Mouse (Mus musculus) liver, embryonic 14.5 days (tissue): ENCODE measurements around the gene Tpst2. TPM values are rescaled to one million over a fixed set of nuclear protein-coding genes. Genes with fewer than 3 reads are reported as not detected.

ENCODE experiments used
- ATAC-seq: fragments of 200-750 bp; cut with Nextera tagmentation; 2 replicates; pipeline ENCODE4 v1.8.0; 2017; ENCODE audit warnings: moderate number of reproducible peaks, mild to moderate bottlenecking, moderate library complexity; ENCODE audit not compliant: insufficient read depth
- DNase-seq, 3 experiments: peaks; one replicate each; pipeline ENCODE4 v3.0.0-alpha.2; 2012 to 2013; ENCODE audit warnings: low read depth in 3 of 3, low spot score in 3 of 3
- H3K27ac ChIP-seq: fragments of 300-500 bp; sonication (generic); 2 replicates; pipeline ENCODE4 v1.5.1; 2014; ENCODE audit warnings: moderate library complexity, mild to moderate bottlenecking, control low read depth, inconsistent platforms
- H3K27me3 ChIP-seq: fragments of 300-500 bp; sonication (generic); 2 replicates; pipeline ENCODE4 v1.6.1; 2014; ENCODE audit warnings: mild to moderate bottlenecking, low read length, moderate library complexity; ENCODE audit not compliant: control insufficient read depth, insufficient read depth
- H3K36me3 ChIP-seq: fragments of 300-500 bp; sonication (generic); replicated peaks from 2 replicates; pipeline ENCODE4 v1.6.1; 2014; ENCODE audit warnings: low read depth; ENCODE audit not compliant: control insufficient read depth, insufficient read depth
- H3K4me1 ChIP-seq, 2 experiments: fragments of 200-500 bp in 1 of 2; fragments of 300-500 bp in 1 of 2; sonication (generic) in 1 of 2; replicated peaks; 2 replicates each; pipeline ENCODE4 v1.6.1; 2012 to 2014; ENCODE audit warnings: antibody characterized with exemption in 1 of 2, inconsistent platforms in 1 of 2, low read length in 1 of 2; ENCODE audit not compliant: control insufficient read depth in 2 of 2, insufficient read depth in 2 of 2
- H3K4me2 ChIP-seq: fragments of 300-500 bp; sonication (generic); 2 replicates; pipeline ENCODE4 v1.6.1; 2014; ENCODE audit warnings: low read depth, mild to moderate bottlenecking, control low read depth, moderate library complexity
- H3K4me3 ChIP-seq, 2 experiments: fragments of 200-500 bp in 1 of 2; fragments of 300-500 bp in 1 of 2; sonication (generic) in 1 of 2; 2 replicates each; pipeline ENCODE4 v1.5.1; 2012 to 2014; ENCODE audit warnings: low read depth in 2 of 2, low read length in 2 of 2, mild to moderate bottlenecking in 2 of 2, control low read depth in 1 of 2, inconsistent platforms in 1 of 2, moderate library complexity in 1 of 2; ENCODE audit not compliant: insufficient read depth in 1 of 2
- H3K9ac ChIP-seq: fragments of 300-500 bp; sonication (generic); replicated peaks from 2 replicates; pipeline ENCODE4 v1.6.1; 2014; ENCODE audit warnings: mild to moderate bottlenecking, control low read depth, moderate library complexity
- H3K9me3 ChIP-seq: fragments of 300-500 bp; sonication (generic); 2 replicates; pipeline ENCODE4 v1.6.1; 2016; ENCODE audit warnings: low read length, mixed read lengths; ENCODE audit not compliant: control insufficient read depth
- CTCF ChIP-seq: IDR thresholded peaks from 2 replicates; pipeline ENCODE4 v1.5.1; 2016; ENCODE audit warnings: antibody characterized with exemption, low read depth, control low read depth
- EP300 ChIP-seq: IDR thresholded peaks from 2 replicates; pipeline ENCODE4 v1.6.1; 2016; ENCODE audit warnings: antibody characterized with exemption, low read depth
- WGBS: fragments of 180-500 bp; shearing (Covaris S2); extraction: QIAGEN DNeasy Blood & Tissue Kit; methylation state at CpG from one replicate; pipeline ENCODE4 v1.1.7; 2014; ENCODE audit not compliant: insufficient replicate concordance; 5-methylcytosine and 5-hydroxymethylcytosine counted together
- polyA plus RNA-seq, 2 experiments: library from polyadenylated mRNA; depleted of rRNA in 1 of 2; stranded (reverse) in 1 of 2; unstranded in 1 of 2; fragments of >200 nt; fragmentation: Nextera tagmentation in 1 of 2; extraction: Ambion mirVana in 1 of 2; gene quantifications; 2 replicates each; pipeline versions ENCODE4 v1.2.1 to v1.2.3; 2012 to 2014

Gene Tpst2
- polyA plus RNA-seq, 2 experiments, result 17.2 to 30.9 TPM

DNA sequence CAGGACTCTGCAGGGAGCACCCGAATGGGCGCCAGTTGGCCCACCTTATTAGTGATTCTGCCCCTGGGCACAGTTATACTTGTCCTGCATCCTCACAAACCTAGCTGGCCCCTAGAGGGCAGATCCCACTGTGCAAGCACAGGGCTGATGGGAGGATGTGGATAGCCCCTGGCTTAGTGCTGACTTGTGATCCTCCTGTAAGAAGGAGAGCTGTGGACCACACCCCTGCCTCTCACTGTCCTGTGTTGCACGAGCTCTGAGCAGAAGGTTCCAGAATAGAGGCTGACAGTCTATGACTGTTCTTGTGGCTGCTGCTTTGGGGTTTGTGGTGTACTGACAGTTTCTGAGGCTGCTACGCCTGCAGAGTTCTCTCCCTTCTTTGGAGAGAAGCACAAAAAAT is 25.2 kb downstream of the Tpst2 start:
- WGBS, result 63% methylated on average over 4 of the region's 4 CpGs
- H3K27ac ChIP-seq, result no peak overlapping the region; the same call in 1 of the 2 replicates
- no peak overlapping the region for H3K4me3 ChIP-seq
- DNase-seq (no peak), ATAC-seq (no peak)
- peaks cover 7 to 36% of the 10 kb centered on the region in 2 experiments for H3K4me1 ChIP-seq
- no peaks in the 10 kb centered on the region for H3K9me3 ChIP-seq
- H3K9ac ChIP-seq, result no peak overlapping the region
- no peaks in the 10 kb centered on the region for H3K27me3 ChIP-seq
- no peak overlapping the region for H3K4me2 ChIP-seq
- TF ChIP-seq EP300 (no peak), CTCF (peak; percentile 34; the same call in 1 of the 2 replicates)
- no peaks in the 10 kb centered on the region for H3K36me3 ChIP-seq

DNA sequence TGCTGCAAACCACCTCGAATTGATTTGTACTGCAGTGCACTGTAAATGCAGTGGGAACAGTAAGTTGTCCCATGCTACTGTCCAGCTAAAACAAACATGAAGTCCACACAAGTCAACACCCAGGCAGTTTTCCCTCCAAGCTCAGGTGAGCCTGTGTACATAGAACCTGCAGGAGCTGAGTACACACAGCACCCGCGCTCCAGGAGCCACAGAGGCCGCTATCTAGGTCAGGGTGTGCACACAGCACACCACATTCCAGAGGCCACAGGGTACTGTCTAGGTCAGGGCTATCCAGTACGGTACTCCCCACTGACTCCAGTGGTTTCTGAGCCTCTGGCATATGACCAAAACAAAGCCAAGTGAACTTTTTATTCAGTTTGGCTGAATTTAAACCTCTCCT is 25.8 kb downstream of the Tpst2 start:
- H3K4me1 ChIP-seq, result peaks cover 3 to 29% of the 10 kb centered on the region in 2 experiments

DNA sequence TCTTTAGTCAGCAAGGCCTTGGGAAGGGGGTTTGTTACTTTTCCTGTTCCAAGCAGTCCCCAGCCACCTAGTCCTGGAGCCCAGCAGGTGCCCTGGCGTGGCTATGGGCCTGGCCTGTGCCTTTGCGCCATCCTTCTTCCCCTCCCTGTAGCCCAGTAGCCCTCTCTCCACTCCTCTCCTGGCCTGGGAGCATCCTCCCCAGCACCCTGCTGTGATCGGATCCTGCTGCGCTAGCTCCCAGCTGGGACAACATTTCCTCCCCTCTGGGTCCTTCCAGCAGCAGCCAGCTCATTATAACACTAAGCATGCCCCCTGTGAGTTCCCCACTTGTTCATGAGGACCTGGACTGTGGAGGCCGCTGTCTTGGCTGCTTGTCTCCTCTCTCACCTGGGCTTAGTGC is 29.4 kb downstream of the Tpst2 start:
- Histone ChIP-seq H3K9ac (no peak overlapping the region), H3K4me2 (no peak overlapping the region), H3K36me3 (peaks cover 15% of the 10 kb centered on the region), H3K27me3 (no peaks in the 10 kb centered on the region), H3K4me3 (no peak overlapping the region), H3K4me1 (peaks cover 0 to 5% of the 10 kb centered on the region in 2 experiments; a peak in 1 of 4 replicates), H3K9me3 (no peaks in the 10 kb centered on the region), H3K27ac (no peak overlapping the region)
- TF ChIP-seq CTCF (no peak), EP300 (no peak)
- WGBS, result 90% methylated on average over 5 of the region's 5 CpGs
- ATAC-seq, result no peak
- DNase-seq, result no peak

More for the DNA sequence above, 25.8 kb downstream of the Tpst2 start:
- ATAC-seq (peak; percentile 81), DNase-seq (peak in 1 of 3 experiments; percentile 20)
- Histone ChIP-seq H3K36me3 (no peaks in the 10 kb centered on the region), H3K4me3 (no peak overlapping the region), H3K9ac (no peak overlapping the region), H3K27ac (no peak overlapping the region), H3K4me2 (no peak overlapping the region), H3K27me3 (no peaks in the 10 kb centered on the region), H3K9me3 (no peaks in the 10 kb centered on the region)
- TF ChIP-seq EP300 (no peak), CTCF (no peak)
- WGBS, result 72% methylated on average over 5 of the region's 5 CpGs

DNA sequence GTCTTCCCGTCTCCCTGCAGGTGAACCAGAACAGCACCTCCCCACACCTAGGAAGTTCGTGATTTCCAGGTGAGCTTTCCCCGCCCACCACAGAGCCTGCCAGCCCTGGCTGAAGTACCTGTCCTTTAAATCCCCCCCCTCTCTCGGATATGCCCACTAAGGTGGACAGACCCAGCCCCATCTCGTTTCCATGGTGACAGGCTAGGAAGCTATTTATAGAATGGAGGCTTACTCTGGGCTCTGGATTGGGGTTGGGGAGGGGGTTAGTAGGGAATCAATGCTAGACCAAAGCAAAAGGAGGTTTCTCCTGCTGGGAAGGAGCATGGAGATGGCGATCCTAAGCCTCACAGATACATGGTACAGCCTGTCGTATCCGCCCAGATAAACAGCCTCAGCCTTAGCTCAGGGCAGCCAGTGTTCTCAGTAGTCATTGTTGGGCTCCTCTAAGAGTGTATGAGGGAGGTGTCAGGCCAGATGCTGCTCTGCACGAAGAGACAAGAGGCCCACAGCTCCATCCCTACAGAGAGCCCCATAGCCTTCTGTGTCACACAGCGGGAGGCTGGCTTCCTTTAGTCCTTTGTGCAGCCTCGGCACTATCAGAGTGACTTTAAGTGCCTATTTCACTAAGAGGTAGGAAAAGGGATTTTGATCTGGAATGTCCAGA is 36.9 kb downstream of the Tpst2 start:
- H3K9ac ChIP-seq, result no peak overlapping the region
- H3K27ac ChIP-seq, result no peak overlapping the region
- peaks cover 10% of the 10 kb centered on the region for H3K36me3 ChIP-seq
- H3K4me1 ChIP-seq, result no peaks in the 10 kb centered on the region
- no peak for ATAC-seq
- no peak overlapping the region for H3K4me2 ChIP-seq
- no peak for DNase-seq
- no peaks in the 10 kb centered on the region for H3K27me3 ChIP-seq
- 73% methylated on average over 11 of the region's 11 CpGs for WGBS
- no peaks in the 10 kb centered on the region for H3K9me3 ChIP-seq
- H3K4me3 ChIP-seq, result no peak overlapping the region
- TF ChIP-seq CTCF (no peak), EP300 (no peak)

DNA sequence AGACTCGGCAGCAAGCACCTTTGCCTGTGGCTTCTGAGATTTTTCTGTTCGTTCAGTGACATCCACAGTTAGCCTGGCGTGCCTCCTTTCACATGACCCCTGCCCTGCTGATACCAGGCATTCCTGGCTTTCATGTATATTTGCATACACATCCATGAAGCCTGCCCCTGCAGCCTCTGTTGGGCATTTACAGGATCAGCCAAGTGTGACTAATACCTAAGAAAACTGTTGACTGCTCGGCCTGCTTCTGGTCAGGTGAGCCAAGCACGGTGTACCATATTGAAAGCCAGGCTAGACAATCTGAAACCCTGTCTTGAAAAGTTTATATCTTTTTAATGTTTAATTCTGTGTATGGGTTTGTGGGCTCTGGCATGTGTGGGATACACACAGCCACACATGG is 40.0 kb downstream of the Tpst2 start:
- H3K27ac ChIP-seq, result no peak overlapping the region

More for the DNA sequence above, 40.0 kb downstream of the Tpst2 start:
- DNase-seq (no peak), ATAC-seq (no peak)
- no peak overlapping the region for H3K9ac ChIP-seq
- no peaks in the 10 kb centered on the region for H3K27me3 ChIP-seq
- H3K9me3 ChIP-seq, result no peaks in the 10 kb centered on the region
- H3K4me3 ChIP-seq, result no peak overlapping the region
- no peak overlapping the region for H3K4me2 ChIP-seq
- H3K4me1 ChIP-seq, result peaks cover 0 to 7% of the 10 kb centered on the region in 2 experiments; a peak in 3 of 4 replicates
- no peaks in the 10 kb centered on the region; the same call in 1 of the 2 replicates for H3K36me3 ChIP-seq
- 70% methylated on average over 5 of the region's 5 CpGs for WGBS
- TF ChIP-seq CTCF, result no peak
- TF ChIP-seq EP300, result no peak
